Mouse (Mus musculus): ENCODE results near the gene Crybg2. TPM values are rescaled to one million over a fixed set of nuclear protein-coding genes. Genes with fewer than 3 reads are reported as not detected.

Crybg2 gene
- polyA plus RNA-seq, 1 experiment, result 19.2 TPM

DNA sequence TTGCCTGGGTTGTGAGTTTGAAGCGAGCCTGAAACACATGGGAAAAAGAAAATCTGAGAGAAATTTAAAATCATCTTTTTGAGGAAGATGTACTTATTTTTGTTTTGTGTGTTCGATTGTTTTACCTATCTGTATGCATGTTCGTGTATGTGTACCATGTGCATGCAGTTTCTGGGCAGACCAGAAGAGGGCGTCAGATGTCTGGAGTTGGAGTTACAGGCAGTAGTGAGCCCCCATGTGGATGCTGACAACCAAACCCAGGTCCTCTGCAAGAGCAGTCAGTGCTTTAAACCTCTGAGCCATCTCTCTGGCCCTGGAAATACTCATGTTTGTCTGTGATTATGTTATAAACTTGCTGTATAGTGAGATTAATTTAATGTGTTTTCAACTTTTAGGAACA, 24.4 kb downstream of the Crybg2 start:
- Histone ChIP-seq H3K27me3 (ENCODE audit: control insufficient read depth, insufficient read depth, low read length, poor library complexity, severe bottlenecking) (no peaks in the 10 kb centered on the region), H3K4me3 (ENCODE audit: low read depth, low read length) (no peak overlapping the region), H3K4me1 (ENCODE audit: control insufficient read depth, insufficient read depth, low read length) (peaks cover 1% of the 10 kb centered on the region), H3K9me3 (replicated peaks; ENCODE audit: control insufficient read depth, insufficient read depth, low read length, poor library complexity, severe bottlenecking) (peaks cover 5% of the 10 kb centered on the region; the same call in 1 of the 2 replicates), H3K27ac (ENCODE audit: insufficient read depth, low read length) (no peak overlapping the region), H3K36me3 (ENCODE audit: control insufficient read depth, insufficient read depth, low read length, poor library complexity, severe bottlenecking) (no peaks in the 10 kb centered on the region), H3K9ac (ENCODE audit: low read depth, poor library complexity, severe bottlenecking) (no peak overlapping the region)
- TF ChIP-seq POLR2A (IDR thresholded peaks at IDR 0.05; ENCODE audit: insufficient read depth, low read length) (no peak), CTCF (IDR thresholded peaks at IDR 0.05; ENCODE audit: low read depth, low read length) (peak; percentile 55), EP300 (IDR thresholded peaks at IDR 0.05; ENCODE audit: insufficient read depth, low read depth, low read length) (no peak)

DNA sequence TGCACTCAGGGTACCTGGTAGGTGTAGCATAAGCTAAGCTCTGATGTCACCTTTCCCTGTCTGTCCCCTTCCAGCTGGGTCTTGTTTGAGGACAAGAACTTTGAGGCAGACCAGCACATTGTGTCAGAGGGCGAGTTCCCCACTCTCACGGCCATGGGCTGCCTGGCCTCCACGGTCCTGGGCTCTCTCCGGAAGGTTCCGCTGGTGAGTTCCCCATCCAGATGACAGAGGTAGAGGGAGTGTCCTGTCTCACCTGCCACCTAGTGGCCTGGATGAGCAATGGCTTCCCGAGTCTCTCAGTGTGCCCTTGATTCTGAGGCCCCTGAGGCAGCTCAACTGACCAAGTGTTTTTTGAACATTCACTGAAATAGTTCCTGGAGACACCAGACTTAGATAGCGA, 26.8 kb downstream of the Crybg2 start:
- H3K27me3 ChIP-seq (ENCODE audit: control insufficient read depth, insufficient read depth, low read length, poor library complexity, severe bottlenecking), result no peaks in the 10 kb centered on the region
- no peak overlapping the region for H3K9ac ChIP-seq (ENCODE audit: low read depth, poor library complexity, severe bottlenecking)
- H3K36me3 ChIP-seq (ENCODE audit: control insufficient read depth, insufficient read depth, low read length, poor library complexity, severe bottlenecking), result no peaks in the 10 kb centered on the region
- TF ChIP-seq CTCF (IDR thresholded peaks at IDR 0.05; ENCODE audit: low read depth, low read length) (peak; percentile 88), POLR2A (IDR thresholded peaks at IDR 0.05; ENCODE audit: insufficient read depth, low read length) (no peak)
- H3K4me1 ChIP-seq (ENCODE audit: control insufficient read depth, insufficient read depth, low read length), result peaks cover 1% of the 10 kb centered on the region
- H3K4me3 ChIP-seq (ENCODE audit: low read depth, low read length), result no peak overlapping the region
- H3K27ac ChIP-seq (ENCODE audit: insufficient read depth, low read length), result no peak overlapping the region
- peaks cover 5% of the 10 kb centered on the region; the same call in 1 of the 2 replicates for H3K9me3 ChIP-seq (replicated peaks; ENCODE audit: control insufficient read depth, insufficient read depth, low read length, poor library complexity, severe bottlenecking)

DNA sequence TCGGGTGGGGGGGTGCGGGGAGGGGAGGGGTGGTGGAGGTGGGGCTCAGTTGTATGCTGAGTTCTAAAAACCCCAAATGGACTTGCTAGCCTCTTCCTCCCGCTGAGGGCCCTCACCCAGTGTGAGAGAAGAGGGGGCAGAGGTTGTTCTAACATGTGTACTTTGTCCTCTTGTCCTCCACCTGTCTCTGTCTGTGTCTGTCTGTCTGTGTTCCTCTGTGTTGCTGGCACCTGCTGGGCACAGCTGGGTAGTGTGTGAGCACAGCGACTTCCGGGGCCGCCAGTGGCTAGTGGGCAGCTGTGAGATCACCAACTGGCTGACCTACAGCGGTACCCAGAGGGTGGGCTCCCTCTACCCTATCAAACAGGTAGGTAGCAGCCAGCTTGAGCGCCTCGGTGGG, 28.4 kb downstream of the Crybg2 start:
- H3K4me3 ChIP-seq (ENCODE audit: low read depth, low read length), result no peak overlapping the region
- H3K27ac ChIP-seq (ENCODE audit: insufficient read depth, low read length), result no peak overlapping the region
- no peak overlapping the region for H3K9ac ChIP-seq (ENCODE audit: low read depth, poor library complexity, severe bottlenecking)
- no peaks in the 10 kb centered on the region for H3K27me3 ChIP-seq (ENCODE audit: control insufficient read depth, insufficient read depth, low read length, poor library complexity, severe bottlenecking)
- no peaks in the 10 kb centered on the region for H3K4me1 ChIP-seq (ENCODE audit: control insufficient read depth, insufficient read depth, low read length)
- H3K36me3 ChIP-seq (ENCODE audit: control insufficient read depth, insufficient read depth, low read length, poor library complexity, severe bottlenecking), result no peaks in the 10 kb centered on the region
- peaks cover 5% of the 10 kb centered on the region; the same call in 1 of the 2 replicates for H3K9me3 ChIP-seq (replicated peaks; ENCODE audit: control insufficient read depth, insufficient read depth, low read length, poor library complexity, severe bottlenecking)
- TF ChIP-seq EP300 (IDR thresholded peaks at IDR 0.05; ENCODE audit: insufficient read depth, low read depth, low read length) (no peak), POLR2A (IDR thresholded peaks at IDR 0.05; ENCODE audit: insufficient read depth, low read length) (no peak)

DNA sequence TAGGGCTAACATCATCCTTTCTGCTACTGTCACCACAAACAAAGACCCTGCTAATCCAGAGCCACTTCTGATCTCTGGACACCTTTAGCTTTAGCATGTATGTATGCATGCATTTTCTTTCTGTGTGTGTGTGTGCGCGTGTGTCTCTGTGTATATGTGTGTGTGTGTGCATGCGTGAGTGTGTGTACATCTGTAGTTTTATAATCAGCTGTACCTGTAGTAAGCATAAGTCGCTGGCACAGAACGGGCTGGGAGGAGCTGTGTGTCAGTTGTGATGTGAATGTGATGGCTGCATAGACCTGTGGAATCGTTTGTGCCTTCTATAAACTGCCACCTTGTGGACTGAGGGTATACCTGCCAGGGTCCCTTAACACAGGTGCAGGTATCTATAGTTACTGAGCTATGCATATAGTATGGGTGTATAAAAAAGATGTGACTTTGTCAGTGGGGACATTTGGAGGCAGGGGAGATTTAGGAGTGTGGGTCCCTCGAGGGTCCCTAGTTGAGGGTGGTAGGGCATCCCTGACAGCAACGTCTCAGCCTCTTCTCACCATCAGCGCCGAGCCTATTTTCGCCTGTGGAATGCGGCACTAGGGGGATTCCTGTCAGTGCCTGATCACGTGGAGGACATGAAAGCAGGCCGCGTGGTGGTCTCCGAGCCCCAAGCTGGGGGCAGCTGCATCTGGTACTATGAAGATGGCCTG, 30.1 kb downstream of the Crybg2 start:
- Histone ChIP-seq H3K9me3 (replicated peaks; ENCODE audit: control insufficient read depth, insufficient read depth, low read length, poor library complexity, severe bottlenecking) (no peaks in the 10 kb centered on the region), H3K9ac (ENCODE audit: low read depth, poor library complexity, severe bottlenecking) (no peak overlapping the region), H3K4me1 (ENCODE audit: control insufficient read depth, insufficient read depth, low read length) (peaks cover 2% of the 10 kb centered on the region), H3K27me3 (ENCODE audit: control insufficient read depth, insufficient read depth, low read length, poor library complexity, severe bottlenecking) (no peaks in the 10 kb centered on the region), H3K27ac (ENCODE audit: insufficient read depth, low read length) (no peak overlapping the region), H3K4me3 (ENCODE audit: low read depth, low read length) (no peak overlapping the region), H3K36me3 (ENCODE audit: control insufficient read depth, insufficient read depth, low read length, poor library complexity, severe bottlenecking) (no peaks in the 10 kb centered on the region)
- TF ChIP-seq EP300 (IDR thresholded peaks at IDR 0.05; ENCODE audit: insufficient read depth, low read depth, low read length) (no peak), POLR2A (IDR thresholded peaks at IDR 0.05; ENCODE audit: insufficient read depth, low read length) (no peak), CTCF (IDR thresholded peaks at IDR 0.05; ENCODE audit: low read depth, low read length) (no peak)

DNA sequence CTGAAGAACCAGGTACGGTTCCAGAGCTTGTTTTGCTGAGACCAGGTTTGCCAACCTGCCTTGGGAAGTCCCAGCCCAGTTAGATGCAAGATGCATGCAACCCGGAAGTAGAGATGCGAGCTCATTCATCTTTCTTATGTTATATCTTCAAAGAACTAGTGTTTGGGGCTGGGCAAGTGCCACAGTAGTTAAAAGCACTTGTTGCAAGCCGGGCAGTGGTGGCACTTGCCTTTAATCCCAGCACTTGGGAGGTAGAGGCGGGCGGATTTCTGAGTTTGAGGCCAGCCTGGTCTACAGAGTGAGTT, 30.6 kb downstream of the Crybg2 start:
- Histone ChIP-seq H3K4me1 (ENCODE audit: control insufficient read depth, insufficient read depth, low read length) (peaks cover 2% of the 10 kb centered on the region), H3K4me3 (ENCODE audit: low read depth, low read length) (no peak overlapping the region), H3K9me3 (replicated peaks; ENCODE audit: control insufficient read depth, insufficient read depth, low read length, poor library complexity, severe bottlenecking) (no peaks in the 10 kb centered on the region), H3K36me3 (ENCODE audit: control insufficient read depth, insufficient read depth, low read length, poor library complexity, severe bottlenecking) (no peaks in the 10 kb centered on the region), H3K27me3 (ENCODE audit: control insufficient read depth, insufficient read depth, low read length, poor library complexity, severe bottlenecking) (no peaks in the 10 kb centered on the region), H3K9ac (ENCODE audit: low read depth, poor library complexity, severe bottlenecking) (no peak overlapping the region), H3K27ac (ENCODE audit: insufficient read depth, low read length) (no peak overlapping the region)
- TF ChIP-seq POLR2A (IDR thresholded peaks at IDR 0.05; ENCODE audit: insufficient read depth, low read length), result no peak
- TF ChIP-seq EP300 (IDR thresholded peaks at IDR 0.05; ENCODE audit: insufficient read depth, low read depth, low read length), result no peak
- no peak for TF ChIP-seq CTCF (IDR thresholded peaks at IDR 0.05; ENCODE audit: low read depth, low read length)

DNA sequence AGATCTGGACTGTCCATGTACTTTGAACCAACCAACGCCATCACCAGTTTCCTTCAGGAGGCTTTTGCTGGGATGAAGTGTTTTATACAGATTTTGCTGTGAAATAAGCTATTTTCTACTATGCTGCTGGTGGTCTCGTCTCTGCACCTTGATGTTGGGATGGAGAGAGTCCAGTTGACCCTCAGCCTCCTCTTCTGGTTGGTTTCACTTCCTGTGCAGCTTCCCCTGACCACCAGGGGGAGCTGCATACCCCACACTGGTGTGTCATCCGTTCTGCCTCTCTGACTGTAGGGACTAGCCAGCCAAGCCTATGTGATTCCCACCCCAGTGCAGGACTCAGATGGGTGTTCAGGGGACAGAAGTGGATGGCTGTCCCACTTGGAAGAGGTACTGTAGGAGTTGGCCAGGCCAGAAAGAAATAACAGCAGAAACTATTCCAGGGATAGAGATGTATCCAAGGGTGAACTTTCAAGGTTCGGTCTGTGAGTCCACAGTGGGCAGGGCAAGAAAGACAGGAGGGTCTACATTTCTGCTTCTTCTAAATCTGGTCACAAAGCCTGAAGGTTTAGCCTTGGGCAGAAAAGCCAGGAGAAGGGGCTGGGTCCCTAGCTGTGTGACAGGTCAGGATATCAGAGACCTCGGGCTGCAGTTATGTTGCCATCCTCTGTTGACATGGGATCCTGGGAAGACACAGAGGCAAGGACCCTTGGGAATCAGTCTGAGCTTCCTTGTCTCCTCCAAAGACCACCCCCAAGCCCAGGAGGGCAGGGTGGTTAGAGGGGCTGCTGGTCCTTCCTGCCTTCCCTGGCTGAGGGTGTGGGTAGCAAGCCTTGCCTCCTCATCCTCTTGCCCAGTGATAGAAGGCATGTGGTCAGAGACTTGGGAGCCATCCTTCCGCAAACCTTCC, 32.0 kb downstream of the Crybg2 start:
- H3K4me3 ChIP-seq (ENCODE audit: low read depth, low read length), result no peak overlapping the region
- TF ChIP-seq POLR2A (IDR thresholded peaks at IDR 0.05; ENCODE audit: insufficient read depth, low read length) (no peak), CTCF (IDR thresholded peaks at IDR 0.05; ENCODE audit: low read depth, low read length) (peak; percentile 90), EP300 (IDR thresholded peaks at IDR 0.05; ENCODE audit: insufficient read depth, low read depth, low read length) (no peak)
- H3K27me3 ChIP-seq (ENCODE audit: control insufficient read depth, insufficient read depth, low read length, poor library complexity, severe bottlenecking), result no peaks in the 10 kb centered on the region
- peaks cover 2% of the 10 kb centered on the region for H3K4me1 ChIP-seq (ENCODE audit: control insufficient read depth, insufficient read depth, low read length)
- no peak overlapping the region for H3K9ac ChIP-seq (ENCODE audit: low read depth, poor library complexity, severe bottlenecking)
- no peaks in the 10 kb centered on the region for H3K36me3 ChIP-seq (ENCODE audit: control insufficient read depth, insufficient read depth, low read length, poor library complexity, severe bottlenecking)
- H3K9me3 ChIP-seq (replicated peaks; ENCODE audit: control insufficient read depth, insufficient read depth, low read length, poor library complexity, severe bottlenecking), result no peaks in the 10 kb centered on the region
- H3K27ac ChIP-seq (ENCODE audit: insufficient read depth, low read length), result no peak overlapping the region

Measured in ES-Bruce4 (cell line).